Mouse (Mus musculus) liver, embryonic 15.5 days (tissue): ENCODE data around the gene Mboat2. TPM values are rescaled to one million over a fixed set of nuclear protein-coding genes. Genes with fewer than 3 reads are reported as not detected.
A peak's percentile ranks its signal among the peaks of the same experiment; 100 is the strongest.

Experiments
- ATAC-seq: fragments of 200-750 bp; cut with Nextera tagmentation; 2 replicates; pipeline ENCODE4 v1.8.0; 2017; ENCODE audit warnings: moderate number of reproducible peaks, mild to moderate bottlenecking, moderate library complexity; ENCODE audit not compliant: insufficient read depth
- H3K27ac ChIP-seq: fragments of 300-500 bp; sonication (generic); replicated peaks from 2 replicates; pipeline ENCODE4 v1.5.1; 2015; ENCODE audit warnings: mild to moderate bottlenecking, inconsistent platforms
- H3K27me3 ChIP-seq: fragments of 300-500 bp; sonication (generic); 2 replicates; pipeline ENCODE4 v1.6.1; 2015; ENCODE audit warnings: mild to moderate bottlenecking, inconsistent platforms
- H3K36me3 ChIP-seq: fragments of 300-500 bp; sonication (generic); replicated peaks from 2 replicates; pipeline ENCODE4 v1.6.1; 2015; ENCODE audit warnings: moderate library complexity, mild to moderate bottlenecking, inconsistent platforms
- H3K4me1 ChIP-seq: fragments of 300-500 bp; sonication (generic); replicated peaks from 2 replicates; pipeline ENCODE4 v1.6.1; 2015; ENCODE audit warnings: inconsistent platforms
- H3K4me2 ChIP-seq: fragments of 300-500 bp; sonication (generic); 2 replicates; pipeline ENCODE4 v1.6.1; 2015; ENCODE audit warnings: moderate library complexity, mild to moderate bottlenecking, inconsistent platforms
- H3K4me3 ChIP-seq: fragments of 300-500 bp; sonication (generic); replicated peaks from 2 replicates; pipeline ENCODE4 v1.5.1; 2015; ENCODE audit warnings: mild to moderate bottlenecking, inconsistent platforms
- H3K9ac ChIP-seq: fragments of 300-500 bp; sonication (generic); 2 replicates; pipeline ENCODE4 v1.6.1; 2015; ENCODE audit warnings: moderate library complexity, mild to moderate bottlenecking, inconsistent platforms
- H3K9me3 ChIP-seq: fragments of 300-500 bp; sonication (generic); replicated peaks from 2 replicates; pipeline ENCODE4 v1.6.1; 2016; ENCODE audit warnings: inconsistent platforms
- whole genome bisulfite sequencing: fragments of 180-500 bp; shearing (Covaris S2); methylation state at CpG from one replicate; pipeline ENCODE4 v1.1.7; 2015; ENCODE audit warnings: mixed read lengths; ENCODE audit not compliant: insufficient replicate concordance; 5-methylcytosine and 5-hydroxymethylcytosine counted together
- polyA plus RNA-seq: library from polyadenylated mRNA; unstranded; fragments of >200 nt; fragmentation: Nextera tagmentation; extraction: Ambion mirVana; gene quantifications from 2 replicates; pipeline ENCODE4 v1.2.1, GENCODE M21; 2015

Mboat2 gene
- polyA plus RNA-seq, 1 experiment from 2014 or later = 4.3 TPM

DNA sequence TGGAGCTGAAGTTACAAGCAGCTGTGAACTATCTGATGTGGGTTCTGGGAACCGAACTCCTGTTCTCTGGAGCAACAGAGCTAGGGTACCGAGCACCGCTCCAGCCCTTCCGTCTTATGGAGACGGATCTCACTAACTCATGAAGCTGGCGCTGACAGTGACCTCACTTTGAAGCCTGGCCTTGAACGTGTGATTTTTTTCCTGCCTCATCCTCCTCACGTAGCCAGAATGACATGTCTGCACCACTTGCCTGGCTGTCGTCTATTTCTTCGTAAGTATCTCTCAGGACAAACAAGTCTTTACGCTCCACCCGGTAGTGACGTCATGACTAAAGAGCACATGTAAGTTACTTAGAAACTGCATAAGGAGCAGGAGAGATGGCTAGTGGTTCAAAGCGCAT lies 116.4 kb downstream of the Mboat2 start:
- no peak overlapping the region for H3K27ac ChIP-seq
- H3K27me3 ChIP-seq = no peaks in the 10 kb centered on the region
- no peaks in the 10 kb centered on the region for H3K36me3 ChIP-seq
- no peak overlapping the region for H3K9ac ChIP-seq
- H3K4me1 ChIP-seq = peaks cover 21% of the 10 kb centered on the region
- no peak overlapping the region for H3K4me2 ChIP-seq
- no peaks in the 10 kb centered on the region for H3K9me3 ChIP-seq
- no peak for ATAC-seq
- no peak overlapping the region for H3K4me3 ChIP-seq
- WGBS = 86% methylated on average over 14 of the region's 14 CpGs

DNA sequence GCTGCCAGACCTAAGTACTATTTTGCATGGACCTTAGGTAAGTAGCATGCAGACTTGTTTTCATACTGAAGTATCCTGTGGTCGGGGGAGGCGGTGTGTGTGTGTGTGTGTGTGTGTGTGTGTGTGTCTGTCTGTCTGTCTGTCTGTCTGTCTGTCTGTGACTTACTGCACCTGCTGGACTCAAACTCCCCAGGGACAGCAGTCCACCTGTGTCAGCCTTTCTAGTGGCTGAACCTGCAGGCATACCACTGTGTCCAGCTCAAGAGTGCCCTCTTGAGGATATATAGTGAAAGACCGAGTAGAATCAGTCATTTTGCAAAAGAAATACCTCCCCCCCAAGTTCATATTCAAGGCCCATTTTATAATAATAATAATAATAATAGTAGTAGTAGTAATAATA lies 117.7 kb downstream of the Mboat2 start:
- no peak for ATAC-seq
- Histone ChIP-seq H3K9me3 (no peaks in the 10 kb centered on the region), H3K4me2 (no peak overlapping the region), H3K36me3 (no peaks in the 10 kb centered on the region), H3K4me1 (peaks cover 8% of the 10 kb centered on the region), H3K4me3 (no peak overlapping the region), H3K27ac (no peak overlapping the region), H3K9ac (no peak overlapping the region), H3K27me3 (no peaks in the 10 kb centered on the region)
- 58% methylated on average over 3 of the region's 3 CpGs for WGBS

DNA sequence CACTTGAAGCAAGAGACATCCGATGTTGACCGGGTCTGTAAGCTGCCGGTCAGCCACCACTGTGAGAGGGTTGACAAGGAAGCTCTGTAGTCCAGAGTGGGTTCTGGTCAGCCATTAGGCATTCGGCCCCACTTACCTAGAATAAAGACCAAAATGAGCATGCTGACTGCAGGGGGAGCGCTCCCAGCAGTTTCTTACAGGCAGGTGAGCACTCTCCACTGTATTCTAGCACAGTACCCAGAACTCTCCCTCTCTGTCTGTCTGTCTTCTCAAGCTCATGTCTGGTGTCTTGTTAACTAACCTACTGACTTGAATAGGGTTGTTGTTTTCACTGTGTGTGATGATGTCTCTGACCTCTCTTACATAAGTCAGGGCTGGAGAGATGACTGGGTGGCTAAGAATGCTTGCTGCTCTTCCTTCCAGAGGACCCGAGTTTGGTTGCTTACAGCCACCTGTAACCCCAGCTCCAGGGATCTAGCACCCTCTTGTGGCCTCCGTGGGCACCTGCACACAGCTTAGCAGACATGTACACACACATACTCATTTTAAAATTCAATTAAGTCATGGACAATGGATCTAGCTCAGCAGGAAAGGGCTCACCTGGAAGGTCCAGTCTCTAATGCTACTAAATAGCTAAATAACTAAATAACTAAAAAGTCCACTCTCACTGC lies 119.8 kb downstream of the Mboat2 start:
- Histone ChIP-seq H3K27ac (no peak overlapping the region), H3K4me1 (no peaks in the 10 kb centered on the region), H3K9me3 (no peaks in the 10 kb centered on the region), H3K9ac (no peak overlapping the region), H3K4me3 (no peak overlapping the region), H3K27me3 (no peaks in the 10 kb centered on the region), H3K4me2 (no peak overlapping the region), H3K36me3 (no peaks in the 10 kb centered on the region)
- ATAC-seq = no peak
- 72% methylated on average over 7 of the region's 7 CpGs for whole genome bisulfite sequencing

DNA sequence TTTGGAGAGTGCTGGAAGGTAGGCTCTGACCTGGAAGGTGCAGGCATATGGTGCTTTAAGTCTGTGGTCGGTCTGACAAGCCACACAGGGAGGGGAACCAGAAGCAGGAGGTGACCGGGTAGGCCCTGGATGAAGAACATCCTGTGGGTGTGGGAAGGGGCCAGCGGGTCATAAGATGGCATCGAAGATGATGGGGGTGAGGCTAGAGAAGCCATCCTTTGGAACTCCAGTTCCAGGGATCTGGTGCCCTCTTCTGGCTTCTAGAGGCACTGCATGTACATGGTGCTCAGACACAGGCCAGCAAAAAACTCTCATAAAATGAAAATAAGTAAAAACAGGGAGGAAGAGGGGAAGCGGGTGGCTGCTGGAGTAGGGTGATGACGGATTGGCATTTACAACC lies 121.5 kb downstream of the Mboat2 start:
- H3K4me1 ChIP-seq = no peaks in the 10 kb centered on the region
- H3K4me3 ChIP-seq = no peak overlapping the region
- 27% methylated on average over 6 of the region's 6 CpGs for WGBS
- ATAC-seq = peak; percentile 9; the same call in 1 of the 2 replicates
- no peaks in the 10 kb centered on the region for H3K9me3 ChIP-seq
- H3K9ac ChIP-seq = no peak overlapping the region
- no peaks in the 10 kb centered on the region for H3K36me3 ChIP-seq
- no peaks in the 10 kb centered on the region for H3K27me3 ChIP-seq
- H3K27ac ChIP-seq = no peak overlapping the region
- no peak overlapping the region for H3K4me2 ChIP-seq

DNA sequence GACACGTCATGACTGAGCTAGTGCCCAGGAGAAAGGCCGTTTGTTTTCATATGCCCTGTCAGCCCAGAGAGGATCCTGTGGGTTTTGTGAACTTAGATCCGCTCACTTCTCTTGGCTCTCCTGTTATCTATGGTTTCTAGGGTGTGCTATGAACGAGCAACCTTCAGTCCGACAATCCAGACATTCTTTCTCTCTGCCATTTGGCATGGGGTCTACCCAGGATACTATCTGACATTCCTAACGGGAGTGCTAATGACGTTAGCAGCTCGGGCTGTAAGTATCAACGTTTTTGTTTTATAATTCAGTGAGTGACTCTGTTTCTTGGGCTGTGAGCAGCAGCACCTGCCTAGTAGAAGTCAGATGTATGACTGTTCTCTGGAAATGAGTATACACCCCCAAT lies 124.5 kb downstream of the Mboat2 start:
- no peaks in the 10 kb centered on the region for H3K27me3 ChIP-seq
- no peak overlapping the region for H3K27ac ChIP-seq
- H3K9ac ChIP-seq = no peak overlapping the region
- ATAC-seq = no peak
- no peaks in the 10 kb centered on the region for H3K4me1 ChIP-seq
- H3K4me3 ChIP-seq = no peak overlapping the region
- 63% methylated on average over 9 of the region's 9 CpGs for WGBS
- H3K4me2 ChIP-seq = no peak overlapping the region
- no peaks in the 10 kb centered on the region for H3K36me3 ChIP-seq
- no peaks in the 10 kb centered on the region for H3K9me3 ChIP-seq

DNA sequence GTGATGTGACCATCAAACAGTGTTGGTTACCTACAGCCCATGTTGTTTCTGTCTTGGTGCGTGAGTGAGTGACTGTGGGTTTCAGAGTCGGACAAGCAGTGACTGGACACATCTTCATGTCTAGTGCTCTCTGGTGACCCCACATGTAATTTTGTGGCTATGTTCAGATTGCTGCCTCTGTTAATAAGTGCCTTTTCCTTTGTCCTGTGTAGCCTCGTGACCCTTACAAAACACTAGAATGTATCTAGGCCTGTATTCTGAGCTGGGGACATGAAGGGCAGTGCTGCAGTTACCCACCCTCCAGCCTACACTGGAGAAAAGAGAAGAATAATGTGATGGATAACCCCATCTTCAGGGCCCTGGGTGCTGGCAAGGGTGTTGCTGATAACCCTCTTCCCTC lies 127.8 kb downstream of the Mboat2 start:
- peaks cover 5% of the 10 kb centered on the region for H3K4me1 ChIP-seq
- no peaks in the 10 kb centered on the region for H3K9me3 ChIP-seq
- no peak overlapping the region for H3K9ac ChIP-seq
- ATAC-seq = no peak
- no peak overlapping the region for H3K4me3 ChIP-seq
- H3K4me2 ChIP-seq = no peak overlapping the region
- no peaks in the 10 kb centered on the region for H3K36me3 ChIP-seq
- no peak overlapping the region for H3K27ac ChIP-seq
- H3K27me3 ChIP-seq = no peaks in the 10 kb centered on the region
- 71% methylated on average over 3 of the region's 3 CpGs for WGBS

DNA sequence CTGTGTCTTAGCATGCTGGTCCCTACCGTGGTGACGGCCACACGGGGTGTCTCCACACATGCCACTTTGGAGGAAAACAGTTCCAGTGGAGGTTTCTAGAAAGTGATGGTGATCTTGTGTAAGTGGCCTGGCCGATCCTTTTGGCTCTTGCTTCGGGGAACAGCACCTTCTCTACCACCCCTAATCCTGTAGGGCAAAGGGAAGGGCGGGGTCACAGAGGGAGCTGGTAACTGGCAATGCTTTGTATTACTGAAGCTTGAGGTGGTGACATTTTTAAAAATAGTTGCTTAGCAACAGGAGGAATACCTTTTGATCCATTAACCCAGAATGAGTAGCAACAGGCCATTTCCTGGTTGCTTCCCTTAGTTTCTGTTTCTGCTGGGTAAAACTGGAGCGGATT lies 131.1 kb downstream of the Mboat2 start:
- no peaks in the 10 kb centered on the region for H3K9me3 ChIP-seq
- ATAC-seq = no peak
- no peaks in the 10 kb centered on the region for H3K36me3 ChIP-seq
- no peak overlapping the region for H3K27ac ChIP-seq
- no peak overlapping the region for H3K4me3 ChIP-seq
- WGBS = 77% methylated on average over 7 of the region's 7 CpGs
- no peak overlapping the region for H3K9ac ChIP-seq
- H3K27me3 ChIP-seq = no peaks in the 10 kb centered on the region
- no peak overlapping the region for H3K4me2 ChIP-seq
- H3K4me1 ChIP-seq = peaks cover 9% of the 10 kb centered on the region

DNA sequence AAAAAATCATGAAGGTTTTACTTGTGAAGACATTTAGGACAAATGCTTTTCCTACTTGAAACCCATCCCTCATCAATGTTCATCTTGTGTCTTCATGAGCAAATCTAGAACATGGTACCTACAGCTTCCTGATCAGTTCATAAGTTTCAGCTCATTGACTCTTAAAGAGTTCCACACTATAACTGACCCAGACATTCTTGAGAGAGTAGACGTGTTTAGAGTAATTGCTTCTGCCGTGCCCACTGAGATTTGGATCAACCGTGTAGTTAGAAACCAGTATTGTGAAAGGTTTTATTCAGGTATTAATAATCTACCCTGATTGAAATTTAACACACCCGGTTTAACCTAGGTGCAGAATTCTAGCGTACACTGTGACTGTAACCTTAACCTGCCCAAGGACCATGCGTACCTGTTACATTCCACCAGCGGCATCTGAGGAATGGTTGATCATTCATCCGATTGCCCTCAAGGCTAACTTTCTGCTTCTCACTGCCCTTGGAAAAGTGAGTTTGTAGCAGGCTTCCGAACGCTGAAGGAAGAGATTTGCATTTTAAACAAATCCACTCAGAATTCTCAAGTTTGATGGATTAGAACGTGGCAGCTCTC lies 131.8 kb downstream of the Mboat2 start:
- Histone ChIP-seq H3K36me3 (no peaks in the 10 kb centered on the region), H3K27ac (no peak overlapping the region), H3K9me3 (no peaks in the 10 kb centered on the region), H3K4me2 (no peak overlapping the region), H3K4me3 (no peak overlapping the region), H3K9ac (no peak overlapping the region), H3K27me3 (no peaks in the 10 kb centered on the region), H3K4me1 (peaks cover 9% of the 10 kb centered on the region)
- no peak for ATAC-seq
- WGBS = 82% methylated on average over 11 of the region's 11 CpGs

DNA sequence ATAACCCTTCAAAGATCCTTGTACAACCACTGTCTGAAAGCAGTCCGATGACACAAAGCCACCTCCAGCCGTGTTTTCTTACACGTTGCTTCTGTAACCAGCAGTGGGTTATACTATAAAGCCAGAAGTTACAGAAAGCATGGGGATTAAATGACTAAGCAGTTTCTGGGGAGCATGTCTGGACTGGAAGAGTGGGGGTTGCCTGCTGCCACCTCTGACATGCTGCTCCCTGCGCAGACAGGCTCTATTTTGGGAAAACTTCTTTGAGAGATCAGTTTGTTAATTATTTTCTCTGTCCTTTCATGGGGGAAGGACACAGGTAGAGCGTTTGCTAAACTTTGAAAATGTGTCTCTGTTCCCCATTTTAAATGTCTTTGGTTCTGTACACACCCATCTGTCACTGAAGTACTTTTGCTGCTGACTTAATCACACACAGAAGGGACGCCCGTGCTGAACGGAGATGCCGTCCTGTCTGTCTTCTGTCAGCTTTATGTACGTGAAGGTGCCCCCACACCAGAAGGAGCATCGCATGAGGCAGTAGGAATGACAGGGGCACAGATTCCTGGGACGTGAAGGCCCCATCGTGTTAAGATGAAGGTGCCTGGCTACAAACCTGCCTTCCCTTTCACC lies 132.8 kb downstream of the Mboat2 start:
- 28% methylated on average over 13 of the region's 13 CpGs for WGBS
- no peak overlapping the region for H3K27ac ChIP-seq
- ATAC-seq = no peak
- H3K4me1 ChIP-seq = peaks cover 9% of the 10 kb centered on the region
- H3K27me3 ChIP-seq = no peaks in the 10 kb centered on the region
- H3K36me3 ChIP-seq = no peaks in the 10 kb centered on the region
- no peaks in the 10 kb centered on the region for H3K9me3 ChIP-seq
- H3K4me3 ChIP-seq = no peak overlapping the region
- 0 out of 2 replicates have a peak overlapping the region, but pooled peaks have one; percentile 1 for H3K4me2 ChIP-seq
- H3K9ac ChIP-seq = no peak overlapping the region

DNA sequence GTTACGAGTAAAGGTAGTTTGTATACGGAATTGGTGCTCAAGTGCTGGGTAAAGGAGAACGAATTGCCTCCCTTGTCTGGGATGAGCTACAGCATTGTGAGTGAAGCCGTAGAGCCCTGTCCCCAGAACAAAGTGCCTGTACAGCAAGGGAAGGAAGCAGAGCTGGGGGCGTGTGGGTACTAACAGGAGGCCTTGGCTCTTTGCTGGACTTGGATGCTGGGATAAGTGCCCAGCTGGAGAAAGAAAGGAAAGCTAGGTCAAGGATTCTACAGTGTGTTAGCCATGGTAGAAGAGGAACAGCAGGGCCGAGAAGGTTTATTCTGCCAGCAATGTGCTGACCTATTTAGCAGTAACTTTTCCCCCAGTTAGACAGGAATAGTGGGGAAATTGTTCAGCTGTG lies 134.7 kb downstream of the Mboat2 start:
- WGBS = 74% methylated on average over 6 of the region's 6 CpGs
- no peak overlapping the region for H3K4me3 ChIP-seq
- no peaks in the 10 kb centered on the region for H3K27me3 ChIP-seq
- peaks cover 9% of the 10 kb centered on the region for H3K4me1 ChIP-seq
- H3K36me3 ChIP-seq = no peaks in the 10 kb centered on the region
- no peak overlapping the region for H3K4me2 ChIP-seq
- ATAC-seq = no peak
- H3K9ac ChIP-seq = no peak overlapping the region
- H3K27ac ChIP-seq = no peak overlapping the region
- H3K9me3 ChIP-seq = no peaks in the 10 kb centered on the region

DNA sequence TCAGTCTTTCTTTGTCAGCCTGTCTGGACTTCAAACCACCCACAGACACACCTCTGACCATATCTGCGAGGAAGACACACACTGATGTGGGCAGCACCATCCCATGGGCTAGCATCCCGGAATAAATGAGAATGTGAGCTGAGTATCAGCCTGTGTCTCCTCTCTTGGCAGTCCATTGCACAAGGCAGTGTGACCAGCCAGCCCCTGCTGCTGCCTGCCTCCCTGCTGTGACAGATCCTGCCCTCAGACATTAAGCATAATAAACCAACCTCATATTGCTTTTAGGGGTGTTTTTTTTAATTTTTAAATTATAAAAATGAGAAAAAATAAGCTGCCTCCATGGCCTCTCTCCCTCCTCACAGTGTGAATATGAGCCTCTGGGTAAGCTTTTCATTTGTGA lies 135.4 kb downstream of the Mboat2 start:
- H3K36me3 ChIP-seq = no peaks in the 10 kb centered on the region
- peaks cover 9% of the 10 kb centered on the region for H3K4me1 ChIP-seq
- no peak overlapping the region for H3K4me2 ChIP-seq
- WGBS = 70% methylated on average over 2 of the region's 2 CpGs
- ATAC-seq = no peak
- no peak overlapping the region for H3K4me3 ChIP-seq
- H3K9ac ChIP-seq = no peak overlapping the region
- no peaks in the 10 kb centered on the region for H3K27me3 ChIP-seq
- H3K9me3 ChIP-seq = no peaks in the 10 kb centered on the region
- no peak overlapping the region for H3K27ac ChIP-seq
